Mouse (Mus musculus) lung, postnatal 0 days (tissue): ENCODE results near the gene Chdh.

Source experiments
- CTCF ChIP-seq: IDR thresholded peaks from 2 replicates; pipeline ENCODE4 v1.5.1; 2016; ENCODE audit warnings: antibody characterized with exemption, mild to moderate bottlenecking
- EP300 ChIP-seq: IDR thresholded peaks from 2 replicates; pipeline ENCODE4 v1.6.1; 2016; ENCODE audit warnings: antibody characterized with exemption, mild to moderate bottlenecking, control low read depth

- TF ChIP-seq EP300 (no peak), CTCF (no peak)
Measured at GRCm38 (mm10) chr14:29971446-29971845, 37.4 kb upstream of the Chdh start.
